8 mouse cellular contexts compared by ENCODE assay signal in genomic region chr6:124996551-124997501, GRCm38 (mm10). TPM values are rescaled to one million over a fixed set of nuclear protein-coding genes. Genes with fewer than 3 reads are reported as not detected.
DNase-seq lines count a peak whose midpoint lies in the region; ATAC-seq and TF ChIP-seq lines count a peak whose summit lies in the region.

Pianp (plus strand) TSS chr6:124996694.

- peak within 1 kb of the TSS; percentile 54 for H3K9ac ChIP-seq in heart, adult 2 months (ENCODE audit: low read depth, low read length)
- peak within 1 kb of the TSS; percentile 77 for H3K9ac ChIP-seq in limb, embryonic 12.5 days (replicated peaks)
- peak within 1 kb of the TSS; percentile 78 for H3K9ac ChIP-seq in midbrain, embryonic 12.5 days (replicated peaks)

- no peak for TF ChIP-seq CTCF in heart, adult 2 months (IDR thresholded peaks at IDR 0.05)
- TF ChIP-seq CTCF in small intestine, adult 2 months (IDR thresholded peaks at IDR 0.05; ENCODE audit: extremely low read depth, insufficient read length, insufficient replicate concordance, low read depth, low read length) = no peak

- no peaks in the 10 kb centered on the region for H3K36me3 ChIP-seq in embryonic facial prominence, embryonic 10.5 days (replicated peaks)
- no peaks in the 10 kb centered on the region for H3K36me3 ChIP-seq in heart, adult 2 months (ENCODE audit: control insufficient read depth, insufficient read depth, low read length)
- H3K36me3 ChIP-seq in limb, embryonic 12.5 days = no peaks in the 10 kb centered on the region
- no peaks in the 10 kb centered on the region for H3K36me3 ChIP-seq in midbrain, embryonic 12.5 days
- H3K36me3 ChIP-seq in small intestine, adult 2 months (ENCODE audit: control insufficient read depth, insufficient read depth, low read length) = no peaks in the 10 kb centered on the region

- peak within 1 kb of the TSS; percentile 77 for H3K27ac ChIP-seq in embryonic facial prominence, embryonic 10.5 days (replicated peaks)
- H3K27ac ChIP-seq in heart, adult 2 months = no peak within 1 kb of the TSS
- 0 out of 2 replicates have a peak within 1 kb of the TSS, but pooled peaks have one; percentile 4 for H3K27ac ChIP-seq in limb, embryonic 12.5 days
- H3K27ac ChIP-seq in midbrain, embryonic 12.5 days (replicated peaks) = no peak within 1 kb of the TSS
- H3K27ac ChIP-seq in small intestine, adult 2 months (ENCODE audit: insufficient read depth, low read depth, low read length) = no peak within 1 kb of the TSS

- DNase-seq in adrenal gland, postnatal 14 days = peak; percentile 92
- DNase-seq in embryonic facial prominence, embryonic 10.5 days (ENCODE audit: low spot score) = peak; percentile 85
- peak; percentile 78 to 88 for DNase-seq in heart, adult 2 months
- DNase-seq in kidney, adult 18-20 months = peak; percentile 73
- no peak for DNase-seq in adipocyte (ENCODE audit: low spot score)

- H3K79me2 ChIP-seq in heart, adult 2 months (replicated peaks; ENCODE audit: control insufficient read depth, insufficient read depth, low read length) = no peaks in the 10 kb centered on the region

- H3K9me3 ChIP-seq in embryonic facial prominence, embryonic 10.5 days = no peaks in the 10 kb centered on the region
- H3K9me3 ChIP-seq in limb, embryonic 12.5 days = no peaks in the 10 kb centered on the region
- H3K9me3 ChIP-seq in midbrain, embryonic 12.5 days = no peaks in the 10 kb centered on the region

- WGBS in embryonic facial prominence, embryonic 10.5 days = under 1% methylated on average over 78 of the region's 78 CpGs
- 1% methylated on average over 78 of the region's 78 CpGs for WGBS in heart, adult 2 months
- WGBS in limb, embryonic 12.5 days = under 1% methylated on average over 66 of the region's 78 CpGs
- WGBS in midbrain, embryonic 12.5 days = 1% methylated on average over 66 of the region's 78 CpGs
- WGBS in small intestine, adult 2 months = 3% methylated on average over 68 of the region's 78 CpGs

- no peak for TF ChIP-seq POLR2A in heart, adult 2 months (IDR thresholded peaks at IDR 0.05; ENCODE audit: insufficient read depth, low read depth, low read length)
- no peak for TF ChIP-seq POLR2A in small intestine, adult 2 months (IDR thresholded peaks at IDR 0.05; ENCODE audit: low read depth, low read length)

- peaks cover 32% of the 10 kb centered on the region for H3K4me1 ChIP-seq in embryonic facial prominence, embryonic 10.5 days
- peaks cover 4% of the 10 kb centered on the region for H3K4me1 ChIP-seq in heart, adult 2 months (ENCODE audit: control insufficient read depth, insufficient read depth, low read length)
- peaks cover 19% of the 10 kb centered on the region for H3K4me1 ChIP-seq in limb, embryonic 12.5 days (replicated peaks)
- H3K4me1 ChIP-seq in midbrain, embryonic 12.5 days = peaks cover 19% of the 10 kb centered on the region
- peaks cover 14% of the 10 kb centered on the region for H3K4me1 ChIP-seq in small intestine, adult 2 months (ENCODE audit: control insufficient read depth, insufficient read depth, insufficient read length, low read length)

- H3K27me3 ChIP-seq in embryonic facial prominence, embryonic 10.5 days (replicated peaks; ENCODE audit: low read depth, poor library complexity, severe bottlenecking) = peaks cover 100% of the 10 kb centered on the region
- H3K27me3 ChIP-seq in heart, adult 2 months (ENCODE audit: control insufficient read depth, insufficient read depth, low read length) = peaks cover 13% of the 10 kb centered on the region
- H3K27me3 ChIP-seq in limb, embryonic 12.5 days = peaks cover 98% of the 10 kb centered on the region
- H3K27me3 ChIP-seq in midbrain, embryonic 12.5 days = peaks cover 97% of the 10 kb centered on the region
- H3K27me3 ChIP-seq in small intestine, adult 2 months (ENCODE audit: control insufficient read depth, insufficient read depth, low read length) = peaks cover 42% of the 10 kb centered on the region

- intact Hi-C loops in heart, adult 2 months (cut with DNase I) = no loop called here

- peak within 1 kb of the TSS; percentile 97 for H3K4me2 ChIP-seq in limb, embryonic 12.5 days
- H3K4me2 ChIP-seq in midbrain, embryonic 12.5 days (replicated peaks) = peak within 1 kb of the TSS; percentile 99

- ATAC-seq in limb, embryonic 12.5 days (ENCODE audit: insufficient number of reproducible peaks, insufficient read depth, low FRiP score, low TSS enrichment, low read depth) = peak; percentile 34; the same call in 1 of the 2 replicates
- ATAC-seq in midbrain, embryonic 12.5 days (ENCODE audit: low FRiP score, low read depth) = peak; percentile 75

- H3K4me3 ChIP-seq in embryonic facial prominence, embryonic 10.5 days = peak within 1 kb of the TSS; percentile 76
- peak within 1 kb of the TSS; percentile 50 for H3K4me3 ChIP-seq in heart, adult 2 months
- peak within 1 kb of the TSS; percentile 66 for H3K4me3 ChIP-seq in limb, embryonic 12.5 days (replicated peaks)
- H3K4me3 ChIP-seq in midbrain, embryonic 12.5 days = peak within 1 kb of the TSS; percentile 70
- H3K4me3 ChIP-seq in small intestine, adult 2 months (ENCODE audit: low read depth, low read length) = peak within 1 kb of the TSS; percentile 56

- TF ChIP-seq EP300 in heart, adult 2 months (IDR thresholded peaks at IDR 0.05; ENCODE audit: insufficient read depth, low read depth, low read length) = no peak

RNA-seq across cellular contexts. Expression of gene Pianp, which starts in this region (rescaled TPM):
- 4.8 and 5.4 TPM in 2 replicates for total RNA-seq in adrenal gland, postnatal 14 days (2021)
- 0.82 and 1.1 TPM in 2 replicates for polyA plus RNA-seq in embryonic facial prominence, embryonic 10.5 days (2016; fragmentation: Nextera tagmentation; extraction: Ambion mirVana)
- under 1 TPM; 0.43 to 0.50 TPM for total RNA-seq in heart, adult 2 months (2021)
- 1.7 and 2.0 TPM in 2 replicates for polyA plus RNA-seq in heart, adult 2 months (2012; rRNA removed)
- polyA plus RNA-seq in limb, embryonic 12.5 days (2016; fragmentation: Nextera tagmentation; extraction: Ambion mirVana) = 5.0 and 5.8 TPM in 2 replicates
- polyA plus RNA-seq in midbrain, embryonic 12.5 days (2016; fragmentation: Nextera tagmentation; extraction: Ambion mirVana) = 6.7 and 7.7 TPM in 2 replicates
- 2.8 and 5.0 TPM in 2 replicates for polyA plus RNA-seq in small intestine, adult 2 months (2012; rRNA removed)

Comparison
In these comparisons a context has a peak if more than half of its experiments do, and no peak if none do; other contexts are left out.
1. H3K27ac ChIP-seq: peak in embryonic facial prominence, embryonic 10.5 days (single experiment) and limb, embryonic 12.5 days (single experiment); none in heart, adult 2 months (single experiment), midbrain, embryonic 12.5 days (single experiment) and small intestine, adult 2 months (single experiment).
2. Peak in every context shown above with its lines, with median percentiles within 50 percentile points of each other: H3K4me3 ChIP-seq and H3K9ac ChIP-seq.